20 mouse cellular contexts compared by ENCODE assay signal in genomic region chr1:35806329-35806728, GRCm38 (mm10).
DNase-seq lines count a peak whose midpoint lies in the region; ATAC-seq and TF ChIP-seq lines count a peak whose summit lies in the region.
"Had no signal": no experiment of that assay in that cellular context is flagged by ENCODE, and none has a peak within 500 bp of the region (broad histone marks: within the 10 kb centered on the region; RNA-seq: fewer than 3 reads in every experiment).

No protein-coding gene starts in this region.

- H3K27me3 ChIP-seq in hindbrain, embryonic 10.5 days (ENCODE audit: insufficient read depth, poor library complexity, severe bottlenecking): 0 out of 2 replicates have a peak, but pooled peaks cover 4% of the 10 kb centered on the region
- H3K27me3 ChIP-seq in hindbrain, postnatal 0 days (ENCODE audit: insufficient read depth, low read length): no peaks in the 10 kb centered on the region
- H3K27me3 ChIP-seq in neural tube, embryonic 13.5 days: no peaks in the 10 kb centered on the region
- no peaks in the 10 kb centered on the region for H3K27me3 ChIP-seq in neural tube, embryonic 15.5 days (replicated peaks)
- no peaks in the 10 kb centered on the region for H3K27me3 ChIP-seq in embryonic facial prominence, embryonic 15.5 days
- no peaks in the 10 kb centered on the region for H3K27me3 ChIP-seq in limb, embryonic 15.5 days
- H3K27me3 ChIP-seq: liver, embryonic 12.5 days had no signal

- no peak overlapping the region for H3K9ac ChIP-seq in hindbrain, postnatal 0 days (replicated peaks; ENCODE audit: low read length)
- H3K9ac ChIP-seq in neural tube, embryonic 13.5 days: no peak overlapping the region
- H3K9ac ChIP-seq in neural tube, embryonic 15.5 days (replicated peaks): no peak overlapping the region
- no peak overlapping the region for H3K9ac ChIP-seq in embryonic facial prominence, embryonic 15.5 days
- no peak overlapping the region for H3K9ac ChIP-seq in limb, embryonic 15.5 days
- H3K9ac ChIP-seq: liver, embryonic 12.5 days had no signal

- H3K36me3 ChIP-seq in hindbrain, embryonic 10.5 days: no peaks in the 10 kb centered on the region
- no peaks in the 10 kb centered on the region for H3K36me3 ChIP-seq in hindbrain, postnatal 0 days (ENCODE audit: insufficient read depth, low read length)
- H3K36me3 ChIP-seq in neural tube, embryonic 13.5 days: no peaks in the 10 kb centered on the region
- no peaks in the 10 kb centered on the region for H3K36me3 ChIP-seq in neural tube, embryonic 15.5 days
- H3K36me3 ChIP-seq in embryonic facial prominence, embryonic 15.5 days: no peaks in the 10 kb centered on the region
- H3K36me3 ChIP-seq in limb, embryonic 15.5 days: no peaks in the 10 kb centered on the region
- H3K36me3 ChIP-seq: liver, embryonic 12.5 days had no signal

- no peak overlapping the region for H3K4me3 ChIP-seq in hindbrain, embryonic 10.5 days
- no peak overlapping the region for H3K4me3 ChIP-seq in hindbrain, postnatal 0 days (ENCODE audit: low read length)
- H3K4me3 ChIP-seq in neural tube, embryonic 13.5 days: no peak overlapping the region
- no peak overlapping the region for H3K4me3 ChIP-seq in neural tube, embryonic 15.5 days (replicated peaks)
- H3K4me3 ChIP-seq in embryonic facial prominence, embryonic 15.5 days (replicated peaks): no peak overlapping the region
- no peak overlapping the region for H3K4me3 ChIP-seq in limb, embryonic 15.5 days
- H3K4me3 ChIP-seq: left cerebral cortex, adult 2 months; liver, embryonic 12.5 days had no signal

- no peak for DNase-seq in hindbrain, embryonic 10.5 days (ENCODE audit: low spot score)
- DNase-seq in hindbrain, postnatal 0 days (ENCODE audit: low spot score): no peak
- DNase-seq in c-Kit-positive CD71-positive TER-119-positive erythroid progenitor cells, embryonic 14.5 days (ENCODE audit: low spot score): no peak
- no peak for DNase-seq in ovary, postnatal 10 days (ENCODE audit: low spot score)
- DNase-seq: cerebellum, adult 11 months; cerebellum, adult 9-11 months; layer of hippocampus, adult 9-11 months; lung, adult 18-20 months; retina, postnatal 1 day; right cerebral cortex, postnatal 25 days; spleen, adult 18-20 months had no signal

- no peak for TF ChIP-seq CTCF in hindbrain, postnatal 0 days (IDR thresholded peaks at IDR 0.05; ENCODE audit: low read depth)

- 79% methylated on average over 2 of the region's 2 CpGs for WGBS in hindbrain, embryonic 10.5 days
- 58% methylated on average over 2 of the region's 2 CpGs for WGBS in hindbrain, postnatal 0 days
- 49% methylated on average over 2 of the region's 2 CpGs for WGBS in neural tube, embryonic 13.5 days
- WGBS in neural tube, embryonic 15.5 days: 31% methylated on average over 2 of the region's 2 CpGs
- 76% methylated on average over 2 of the region's 2 CpGs for WGBS in embryonic facial prominence, embryonic 15.5 days
- 57% methylated on average over 2 of the region's 2 CpGs for WGBS in limb, embryonic 15.5 days

- H3K9me3 ChIP-seq in hindbrain, embryonic 10.5 days: 0 out of 2 replicates have a peak, but pooled peaks cover 3% of the 10 kb centered on the region
- H3K9me3 ChIP-seq in hindbrain, postnatal 0 days (ENCODE audit: low read length): no peaks in the 10 kb centered on the region
- H3K9me3 ChIP-seq in neural tube, embryonic 13.5 days: no peaks in the 10 kb centered on the region
- H3K9me3 ChIP-seq in neural tube, embryonic 15.5 days (replicated peaks): no peaks in the 10 kb centered on the region
- H3K9me3 ChIP-seq in embryonic facial prominence, embryonic 15.5 days (replicated peaks): no peaks in the 10 kb centered on the region
- no peaks in the 10 kb centered on the region for H3K9me3 ChIP-seq in limb, embryonic 15.5 days
- H3K9me3 ChIP-seq: liver, embryonic 12.5 days had no signal

- no peak overlapping the region for H3K4me2 ChIP-seq in hindbrain, postnatal 0 days (ENCODE audit: low read depth, low read length)
- no peak overlapping the region for H3K4me2 ChIP-seq in neural tube, embryonic 13.5 days
- no peak overlapping the region for H3K4me2 ChIP-seq in neural tube, embryonic 15.5 days
- no peak overlapping the region for H3K4me2 ChIP-seq in embryonic facial prominence, embryonic 15.5 days (replicated peaks)
- H3K4me2 ChIP-seq in limb, embryonic 15.5 days: no peak overlapping the region
- H3K4me2 ChIP-seq: heart, embryonic 11.5 days; liver, embryonic 12.5 days; midbrain, embryonic 11.5 days had no signal

- 0 out of 2 replicates have a peak overlapping the region, but pooled peaks have one; percentile 50 for H3K27ac ChIP-seq in hindbrain, embryonic 10.5 days
- H3K27ac ChIP-seq in hindbrain, postnatal 0 days: no peak overlapping the region; the same call in 1 of the 2 replicates
- H3K27ac ChIP-seq in neural tube, embryonic 13.5 days (replicated peaks): 0 out of 2 replicates have a peak overlapping the region, but pooled peaks have one; percentile 19
- H3K27ac ChIP-seq in neural tube, embryonic 15.5 days (replicated peaks): no peak overlapping the region; the same call in 1 of the 2 replicates
- H3K27ac ChIP-seq in embryonic facial prominence, embryonic 15.5 days (replicated peaks): peak overlapping the region; percentile 39; the same call in 1 of the 2 replicates
- 0 out of 2 replicates have a peak overlapping the region, but pooled peaks have one; percentile 43 for H3K27ac ChIP-seq in limb, embryonic 15.5 days
- H3K27ac ChIP-seq: left cerebral cortex, adult 2 months; liver, embryonic 12.5 days had no signal

- peaks cover 18% of the 10 kb centered on the region for H3K4me1 ChIP-seq in hindbrain, embryonic 10.5 days (replicated peaks)
- no peaks in the 10 kb centered on the region for H3K4me1 ChIP-seq in hindbrain, postnatal 0 days (ENCODE audit: insufficient read depth, low read length)
- H3K4me1 ChIP-seq in neural tube, embryonic 13.5 days (replicated peaks): peaks cover 29% of the 10 kb centered on the region
- peaks cover 28% of the 10 kb centered on the region for H3K4me1 ChIP-seq in neural tube, embryonic 15.5 days
- peaks cover 10% of the 10 kb centered on the region for H3K4me1 ChIP-seq in embryonic facial prominence, embryonic 15.5 days
- H3K4me1 ChIP-seq in limb, embryonic 15.5 days: peaks cover 26% of the 10 kb centered on the region
- H3K4me1 ChIP-seq: liver, embryonic 12.5 days had no signal

- no peak for ATAC-seq in hindbrain, postnatal 0 days
- no peak for ATAC-seq in neural tube, embryonic 13.5 days (ENCODE audit: low read depth)
- ATAC-seq in neural tube, embryonic 15.5 days (ENCODE audit: low FRiP score): no peak
- ATAC-seq in embryonic facial prominence, embryonic 15.5 days (ENCODE audit: insufficient number of reproducible peaks, low FRiP score, low TSS enrichment, low read depth): no peak
- ATAC-seq in limb, embryonic 15.5 days (ENCODE audit: insufficient number of reproducible peaks, low FRiP score, low TSS enrichment, low read depth): no peak
- ATAC-seq: intestine, embryonic 16.5 days; liver, embryonic 12.5 days had no signal

Comparison
In these comparisons a context has a peak if more than half of its experiments do, and no peak if none do; other contexts are left out.
1. H3K27ac ChIP-seq: peak in hindbrain, embryonic 10.5 days (single experiment), neural tube, embryonic 13.5 days (single experiment), embryonic facial prominence, embryonic 15.5 days (single experiment) and limb, embryonic 15.5 days (single experiment); none in hindbrain, postnatal 0 days (single experiment) and neural tube, embryonic 15.5 days (single experiment).